Mouse (Mus musculus) heart, adult 9 months (tissue): ENCODE measurements around the gene Ugt1a2.
A peak's percentile ranks its signal among the peaks of the same experiment; 100 is the strongest.

ENCODE experiments used
- DNase-seq, 2 experiments: peaks; one replicate each; pipeline ENCODE4 v3.0.0; 2022; ENCODE audit warnings: low spot score in 2 of 2

The Ugt1a2 gene

DNA sequence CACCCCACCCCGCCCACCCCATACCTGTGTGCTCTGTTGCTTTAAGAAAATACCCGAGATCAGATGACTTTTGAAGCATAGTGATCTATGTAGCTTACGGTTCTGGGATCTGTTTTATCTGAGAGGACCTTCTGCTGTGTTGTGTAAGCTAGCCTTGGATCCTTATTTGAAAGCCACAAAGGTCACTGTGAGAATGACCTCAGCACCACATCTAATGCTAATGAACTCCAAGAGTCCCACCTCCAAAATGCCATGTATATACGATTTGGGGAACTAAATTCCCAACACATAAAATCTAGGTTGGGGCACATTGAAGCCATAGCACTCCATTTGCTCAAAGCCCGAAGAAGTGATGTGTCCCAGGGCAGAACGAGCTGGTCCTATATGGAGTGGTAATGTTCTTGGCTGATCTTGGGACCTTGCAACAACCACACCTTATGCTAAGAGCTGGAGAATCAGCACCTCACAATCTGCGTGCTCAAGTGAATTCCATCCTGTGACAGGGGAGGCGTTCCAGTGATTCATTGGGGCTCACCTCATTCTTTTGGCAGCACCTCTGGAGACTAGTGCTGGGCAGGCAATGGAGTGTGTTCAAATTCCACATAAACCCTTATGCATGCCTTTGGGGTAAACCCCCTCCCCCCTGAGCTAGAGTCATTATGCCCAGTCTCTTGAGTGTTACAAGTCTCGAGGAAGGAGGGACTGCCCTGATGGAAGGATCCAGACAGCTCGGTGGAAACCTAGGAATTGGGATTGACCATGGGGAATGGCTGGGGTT is 56.7 kb downstream of the Ugt1a2 start:
- DNase-seq, result no peak

DNA sequence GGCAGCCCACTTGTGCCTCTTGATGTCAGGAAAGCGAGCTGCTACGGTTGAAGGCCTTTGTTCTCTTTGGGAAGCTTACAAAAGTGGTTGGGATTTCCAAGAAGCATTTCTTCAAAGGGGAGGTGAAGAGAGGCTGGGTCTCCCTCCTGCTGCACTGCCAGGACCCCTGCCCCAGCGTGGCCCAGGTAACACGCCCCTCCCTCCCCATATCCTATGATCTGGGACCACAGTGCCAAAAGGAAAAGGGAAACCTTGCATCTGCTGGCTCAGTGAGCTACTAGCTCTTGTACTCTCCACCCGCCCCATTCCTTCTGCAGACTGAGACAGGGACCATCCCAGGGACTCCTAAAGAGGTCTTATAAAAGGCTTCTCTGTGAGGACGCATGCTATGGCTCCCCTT is 57.3 kb downstream of the Ugt1a2 start:
- DNase-seq, result no peak

- DNase-seq, result no peak
Measured at GRCm38 (mm10) chr1:88258361-88258760, 58.0 kb downstream of the Ugt1a2 start.

DNA sequence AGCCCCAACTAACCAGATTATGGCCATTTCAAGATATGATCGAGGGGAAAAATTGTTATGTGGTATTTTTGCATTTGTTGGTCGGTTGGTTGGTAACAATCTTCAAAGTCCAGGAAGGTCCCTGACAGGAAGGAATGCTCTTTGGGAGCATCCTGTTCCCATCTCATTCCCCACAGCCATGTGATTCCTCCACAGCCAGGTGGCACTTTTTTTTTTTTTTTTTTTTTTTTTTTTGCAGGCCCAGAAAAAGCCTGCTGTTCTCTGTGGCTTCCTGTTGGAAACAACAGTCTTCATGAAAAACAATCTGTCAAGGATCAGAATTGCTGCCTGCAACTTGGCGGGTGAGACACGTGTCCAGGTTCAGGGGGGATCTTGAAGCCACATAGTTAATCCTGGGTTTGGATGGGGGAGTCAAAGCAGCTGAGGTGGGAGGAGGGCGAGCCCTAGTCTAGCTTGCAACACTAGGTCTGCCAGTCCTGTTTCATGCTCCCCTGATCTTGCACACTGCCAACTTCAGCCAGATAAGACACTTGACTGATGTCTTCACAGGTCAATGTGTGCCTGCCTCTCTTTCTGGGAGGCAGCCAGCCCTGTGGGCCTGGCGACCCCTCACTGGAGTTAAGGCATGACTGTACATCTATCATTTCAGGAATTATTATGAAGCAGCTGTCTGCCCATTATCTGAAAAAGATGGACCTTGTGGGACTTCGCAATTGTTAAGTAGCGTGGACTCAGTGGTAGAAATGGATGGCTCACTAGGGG is 58.7 kb downstream of the Ugt1a2 start:
- no peak for DNase-seq

DNA sequence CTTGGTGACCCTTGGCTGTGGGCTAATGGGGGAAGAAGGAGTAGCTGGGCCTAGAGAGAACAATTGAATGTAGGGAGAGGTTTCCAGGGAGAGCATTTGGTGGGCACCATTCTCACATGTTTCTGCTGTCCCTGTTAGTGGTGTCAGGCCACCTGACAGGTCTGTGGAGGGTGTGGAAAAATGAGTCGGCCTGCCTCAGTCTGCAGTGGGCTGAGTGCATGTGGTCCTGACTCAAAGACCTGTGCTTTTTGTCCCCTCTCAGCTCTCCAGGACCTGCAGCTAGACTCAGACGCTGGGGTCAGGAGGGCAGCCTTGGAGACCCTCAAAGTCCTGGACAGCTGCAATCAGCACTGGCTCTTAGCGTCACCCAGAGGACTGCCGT is 59.2 kb downstream of the Ugt1a2 start:
- no peak for DNase-seq

GRCm38 (mm10) chr1:88260114-88260513 is 59.7 kb downstream of the Ugt1a2 start:
- DNase-seq, result no peak

- DNase-seq, result no peak
Measured at GRCm38 (mm10) chr1:88260604-88261377, 60.4 kb downstream of the Ugt1a2 start.

GRCm38 (mm10) chr1:88261706-88262105 is 61.3 kb downstream of the Ugt1a2 start:
- no peak for DNase-seq

DNA sequence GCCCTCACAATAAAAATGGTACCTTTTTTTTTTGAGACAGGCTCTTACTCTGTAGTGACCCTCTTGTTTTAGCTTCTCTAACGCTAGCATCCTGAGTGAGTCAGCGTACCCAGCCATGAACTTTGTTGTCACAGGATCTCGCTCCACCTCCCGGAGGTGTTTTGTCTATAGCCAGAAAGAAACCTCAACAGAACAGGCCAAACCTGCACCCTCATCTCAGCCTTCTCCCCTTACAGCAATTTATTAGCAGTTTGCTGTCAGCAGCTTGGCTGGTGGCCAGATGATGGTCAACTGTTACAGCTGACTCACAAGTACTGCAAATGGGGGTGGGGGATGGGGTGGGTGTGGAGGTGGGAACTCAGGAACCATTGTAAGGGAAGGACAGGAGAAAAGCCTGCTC is 61.9 kb downstream of the Ugt1a2 start:
- DNase-seq, result peak in 1 of 2 experiments; percentile 30

- DNase-seq, result no peak
Measured at GRCm38 (mm10) chr1:88262961-88263360, 62.6 kb downstream of the Ugt1a2 start.

DNA sequence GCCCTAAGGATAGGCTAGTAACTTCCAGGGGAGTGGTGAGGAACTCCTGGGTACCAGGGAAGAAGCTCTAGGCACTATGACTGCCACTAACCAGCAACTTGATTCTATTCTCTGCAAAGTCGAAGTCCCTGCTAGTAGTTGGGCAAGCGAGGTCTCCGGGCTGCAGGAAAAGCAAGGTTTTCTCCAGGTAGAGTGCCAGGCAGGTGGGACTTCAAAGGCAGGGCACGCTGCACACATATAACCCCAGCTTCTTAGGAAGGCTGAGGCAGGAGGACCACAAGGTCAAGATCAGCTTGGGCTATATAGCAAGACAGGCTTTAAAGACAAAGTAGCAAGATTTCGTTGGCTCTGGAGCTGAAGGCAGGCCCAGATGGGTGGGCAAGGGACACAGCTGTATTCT is 63.4 kb downstream of the Ugt1a2 start:
- no peak for DNase-seq

GRCm38 (mm10) chr1:88264237-88264868 is 64.0 kb downstream of the Ugt1a2 start:
- DNase-seq, result no peak

DNA sequence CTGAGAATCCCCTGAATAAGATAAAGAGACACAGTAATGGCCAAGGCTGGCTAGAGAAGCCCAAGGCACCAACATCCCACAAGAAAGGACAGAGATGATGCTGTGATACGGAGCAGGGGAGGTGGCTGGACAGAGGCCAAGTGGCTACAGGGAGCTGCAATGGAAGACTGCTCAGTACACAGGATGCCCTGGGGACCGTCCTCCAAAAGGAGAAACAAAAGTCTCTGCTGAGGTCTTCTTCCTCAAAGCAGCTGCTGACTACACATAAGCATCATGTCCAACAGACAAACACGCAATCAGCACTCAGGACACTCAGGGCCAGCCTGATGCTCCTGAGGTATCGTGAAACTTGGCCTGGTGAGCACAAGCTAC is 64.5 kb downstream of the Ugt1a2 start:
- no peak for DNase-seq

DNA sequence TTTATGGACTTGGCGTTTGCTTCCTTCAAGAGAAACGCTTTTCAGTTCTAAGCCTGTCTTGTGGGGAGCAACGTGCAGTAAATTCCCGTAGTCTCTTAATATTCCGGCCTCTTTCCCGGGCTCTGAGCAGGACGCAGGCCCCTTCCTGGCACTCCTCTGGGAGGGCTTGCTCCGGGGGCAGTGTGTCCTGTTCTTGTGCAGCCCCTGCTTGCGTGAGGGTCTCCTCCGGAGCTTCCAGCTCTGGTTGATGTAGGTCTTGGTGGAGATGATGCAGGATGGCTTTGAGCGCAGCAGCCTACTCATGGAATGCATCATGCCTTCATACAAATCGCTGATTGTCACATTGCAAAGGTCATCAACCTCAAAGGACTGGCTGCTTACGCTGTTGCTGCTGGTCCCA is 65.7 kb downstream of the Ugt1a2 start:
- no peak for DNase-seq

DNA sequence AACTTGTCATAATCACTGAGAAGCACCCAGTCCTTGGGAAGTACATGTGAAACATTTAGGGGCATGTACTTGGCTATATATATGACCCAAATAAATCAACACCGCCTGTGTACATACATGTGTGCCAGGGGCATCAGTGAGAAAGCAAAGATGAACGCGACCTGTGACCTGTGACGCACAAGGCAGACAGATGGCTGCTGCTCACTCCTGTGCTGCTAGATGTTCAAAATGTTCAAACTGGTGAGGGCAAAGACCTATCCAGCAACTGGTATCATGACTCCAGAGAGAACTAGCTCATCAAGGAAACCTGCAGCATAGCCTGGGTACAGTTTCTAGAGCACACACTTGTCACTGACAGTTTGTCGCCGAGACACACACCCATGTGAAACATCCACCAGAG is 67.1 kb downstream of the Ugt1a2 start:
- no peak for DNase-seq

GRCm38 (mm10) chr1:88268070-88268469 is 67.7 kb downstream of the Ugt1a2 start:
- no peak for DNase-seq
